Mouse (Mus musculus) Patski (cell line): ENCODE data around the gene Aldh1l1. TPM values are rescaled to one million over a fixed set of nuclear protein-coding genes. Genes with fewer than 3 reads are reported as not detected.

Experiments used
- ATAC-seq: fragments of 100-300 bp; one replicate; pipeline ENCODE4 v1.8.0; 2021
- CTCF ChIA-PET: fragments of 350-600 bp; sonication (Branson Sonifier 250); formaldehyde crosslinking; loops from one replicate; lab custom pipeline; 2022; ENCODE audit warnings: inconsistent platforms; lab: Charles Lee
- POLR2A ChIA-PET: fragments of 350-600 bp; sonication (Branson Sonifier 250); formaldehyde crosslinking; loops from one replicate; lab custom pipeline; 2022; ENCODE audit warnings: antibody characterized with exemption, inconsistent platforms; lab: Charles Lee
- DNase-seq: peaks from one replicate; pipeline ENCODE4 v3.0.0-alpha.2; 2011; ENCODE audit warnings: low read depth, low spot score
- H3K27me3 ChIP-seq: fragments of 371-371 bp; one replicate; pipeline ENCODE4 v1.5.1; 2021
- CTCF ChIP-seq: fragments of 100-300 bp; IDR thresholded peaks from one replicate; pipeline ENCODE4 v1.5.1; 2021
- in situ Hi-C: fragments of 300-500 bp; cut with MboI; formaldehyde crosslinking; loops from 3 replicates; pipeline ENCODE4 v1.11.1; 2018; ENCODE audit warnings: low pct_unique_long_range_greater_than_20kb, mixed read lengths
- polyA plus RNA-seq: library from polyadenylated mRNA; unstranded; gene quantifications from one replicate; pipeline ENCODE4 v1.2.3, GENCODE M21; 2021

Gene Aldh1l1
- polyA plus RNA-seq, 1 experiment from 2014 or later, result 0.62 TPM

DNA sequence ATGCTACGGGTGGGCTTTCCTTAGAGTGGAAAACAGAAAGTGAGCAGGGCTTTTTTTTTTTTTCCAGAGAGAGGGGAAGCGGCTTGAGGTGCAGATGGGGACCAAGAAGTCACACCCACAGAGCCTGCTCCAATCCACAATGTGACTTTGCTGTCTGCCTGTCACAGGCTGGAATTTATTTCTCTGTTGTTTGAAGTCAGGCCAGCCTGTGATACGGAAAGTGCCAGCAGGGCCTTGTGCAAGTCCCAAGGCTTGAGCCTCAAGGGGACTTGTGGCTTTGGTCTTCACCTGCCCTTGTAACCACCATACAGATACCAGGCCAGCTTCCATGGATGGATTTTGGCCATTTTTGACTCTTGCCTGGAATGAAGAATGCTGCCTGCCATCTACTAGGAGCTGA, 32.7 kb downstream of the Aldh1l1 start:
- DNase-seq (no peak), ATAC-seq (no peak)
- ChIA-PET CTCF (no interaction called here), POLR2A (interaction anchor here (1.2 kb wide), 1 partner anchor 57 kb away, joined by 3 read pairs; no protein-coding TSS in a partner anchor)
- in situ Hi-C loops, result loop anchor here (10.0 kb wide), 1 partner anchor 84 kb away; no protein-coding TSS in a partner anchor
- peaks cover 5% of the 10 kb centered on the region for H3K27me3 ChIP-seq
- TF ChIP-seq CTCF, result no peak

DNA sequence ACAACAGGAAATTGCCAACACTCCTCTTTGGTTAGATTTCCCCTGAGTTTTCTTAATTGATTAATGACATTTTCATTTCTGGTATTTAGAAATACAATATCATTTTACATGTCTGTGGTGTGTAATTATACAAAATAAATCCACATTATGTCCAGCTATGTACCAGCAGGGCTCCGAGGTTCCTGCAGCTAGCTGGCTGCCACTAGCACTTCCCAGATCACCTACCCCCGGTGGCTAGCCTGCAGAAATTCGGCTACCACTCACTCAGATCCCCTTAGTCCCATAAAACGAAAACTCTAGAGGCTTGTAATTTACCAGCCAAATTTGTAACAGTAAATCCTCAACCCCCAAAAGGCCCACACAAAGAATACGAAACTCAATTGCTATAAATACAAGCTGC, 33.1 kb downstream of the Aldh1l1 start:
- no peak for ATAC-seq
- ChIA-PET POLR2A (interaction anchor here (1.2 kb wide), 1 partner anchor 56 kb away, joined by 3 read pairs; no protein-coding TSS in a partner anchor), CTCF (no interaction called here)
- in situ Hi-C loops, result loop anchor here (10.0 kb wide), 1 partner anchor 85 kb away; no protein-coding TSS in a partner anchor
- H3K27me3 ChIP-seq, result peaks cover 5% of the 10 kb centered on the region
- DNase-seq, result no peak
- TF ChIP-seq CTCF, result no peak

DNA sequence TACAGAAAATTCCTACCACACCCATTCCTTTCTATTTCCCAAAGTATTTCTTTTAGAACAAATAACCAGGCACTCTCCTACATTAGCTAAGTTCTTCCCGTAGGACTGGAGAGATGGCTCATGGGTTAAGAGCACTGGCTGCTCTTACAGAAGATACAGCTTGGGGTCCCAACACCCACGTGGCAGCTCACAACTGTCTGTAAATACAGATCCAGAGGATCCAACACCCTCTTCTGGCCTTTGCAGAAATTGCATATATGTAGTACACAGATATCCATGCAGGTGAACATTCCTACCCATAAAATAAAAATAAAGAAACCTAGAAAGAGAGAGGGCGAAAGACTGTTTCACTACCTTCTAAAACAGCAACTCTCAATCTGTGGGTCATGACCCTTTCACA, 40.2 kb downstream of the Aldh1l1 start:
- in situ Hi-C loops, result loop anchor here (10.0 kb wide), 1 partner anchor 842 kb away; no protein-coding TSS in a partner anchor
- DNase-seq (no peak), ATAC-seq (no peak)
- peaks cover 5% of the 10 kb centered on the region for H3K27me3 ChIP-seq
- TF ChIP-seq CTCF, result peak; percentile 32
- POLR2A ChIA-PET, result no interaction called here
- CTCF ChIA-PET, result interaction anchor here (0.8 kb wide), 1 partner anchor 91 kb away, joined by 3 read pairs; no protein-coding TSS in a partner anchor

GRCm38 (mm10) chr6:90529461-90530046, 43.3 kb downstream of the Aldh1l1 start:
- CTCF ChIA-PET, result interaction anchor here (0.8 to 1.4 kb wide), 4 partner anchors 9 to 98 kb away, joined by 3 to 5 read pairs (median 3); no protein-coding TSS in a partner anchor
- in situ Hi-C loops, result loop anchor here (10.0 kb wide), 1 partner anchor 845 kb away; no protein-coding TSS in a partner anchor
- H3K27me3 ChIP-seq, result no peaks in the 10 kb centered on the region
- POLR2A ChIA-PET, result interaction anchor here (0.6 kb wide), 1 partner anchor 72 kb away, joined by 3 read pairs; no protein-coding TSS in a partner anchor
- no peak for DNase-seq
- TF ChIP-seq CTCF, result no peak
- no peak for ATAC-seq

GRCm38 (mm10) chr6:90532575-90533190, 46.5 kb downstream of the Aldh1l1 start:
- ChIA-PET POLR2A (no interaction called here), CTCF (no interaction called here)
- TF ChIP-seq CTCF, result no peak
- in situ Hi-C loops, result no loop called here
- DNase-seq (no peak), ATAC-seq (no peak)
- no peaks in the 10 kb centered on the region for H3K27me3 ChIP-seq

GRCm38 (mm10) chr6:90533505-90533904, 47.3 kb downstream of the Aldh1l1 start:
- in situ Hi-C loops, result no loop called here
- ChIA-PET CTCF (no interaction called here), POLR2A (no interaction called here)
- ATAC-seq, result no peak
- TF ChIP-seq CTCF, result peak; percentile 44
- DNase-seq, result no peak
- no peaks in the 10 kb centered on the region for H3K27me3 ChIP-seq

DNA sequence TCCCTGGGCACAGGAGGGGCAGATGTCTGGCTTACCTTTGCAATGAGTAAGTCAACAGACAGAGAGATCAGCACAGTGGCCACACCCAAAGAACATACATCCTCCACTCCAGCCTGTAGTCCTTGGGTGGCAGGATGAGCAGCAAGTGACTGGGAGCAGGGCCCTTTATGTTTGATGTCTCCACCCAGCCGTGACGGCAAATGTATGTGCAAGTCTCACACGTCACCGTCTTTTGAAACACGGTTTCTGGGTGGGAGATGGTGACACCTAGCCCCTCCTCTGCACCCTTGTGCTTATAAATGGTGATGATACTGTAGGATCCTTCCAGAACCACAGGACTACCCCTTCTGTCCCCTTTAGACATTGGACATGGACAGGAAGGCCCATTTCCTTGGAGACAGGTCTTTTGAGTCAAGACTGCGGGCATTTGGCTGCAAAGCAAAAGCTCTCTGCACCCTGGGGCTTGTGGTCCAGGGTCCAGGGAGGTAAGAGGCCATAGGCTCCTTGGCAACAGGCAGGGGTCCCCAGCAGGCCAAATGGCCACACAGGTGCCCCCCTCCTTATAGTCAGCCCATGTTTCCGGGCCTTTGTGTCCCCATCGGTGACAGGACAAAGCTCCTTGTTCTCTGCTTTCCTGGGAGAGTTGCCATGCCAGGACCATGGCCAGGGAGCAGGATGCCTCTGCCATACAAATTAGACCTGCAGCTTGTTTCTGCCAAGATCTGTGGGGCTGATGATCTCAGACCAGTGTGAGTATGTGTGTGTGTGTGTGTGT, 48.7 kb downstream of the Aldh1l1 start:
- no peaks in the 10 kb centered on the region for H3K27me3 ChIP-seq
- POLR2A ChIA-PET, result interaction anchor here (0.5 kb wide), 1 partner anchor 150 kb away, joined by 4 read pairs; no protein-coding TSS in a partner anchor
- DNase-seq (no peak), ATAC-seq (no peak)
- TF ChIP-seq CTCF, result no peak
- CTCF ChIA-PET, result interaction anchor here (1.5 to 1.8 kb wide), 2 partner anchors 13 to 608 kb away, joined by 3 to 4 read pairs; no protein-coding TSS in a partner anchor
- in situ Hi-C loops, result no loop called here

DNA sequence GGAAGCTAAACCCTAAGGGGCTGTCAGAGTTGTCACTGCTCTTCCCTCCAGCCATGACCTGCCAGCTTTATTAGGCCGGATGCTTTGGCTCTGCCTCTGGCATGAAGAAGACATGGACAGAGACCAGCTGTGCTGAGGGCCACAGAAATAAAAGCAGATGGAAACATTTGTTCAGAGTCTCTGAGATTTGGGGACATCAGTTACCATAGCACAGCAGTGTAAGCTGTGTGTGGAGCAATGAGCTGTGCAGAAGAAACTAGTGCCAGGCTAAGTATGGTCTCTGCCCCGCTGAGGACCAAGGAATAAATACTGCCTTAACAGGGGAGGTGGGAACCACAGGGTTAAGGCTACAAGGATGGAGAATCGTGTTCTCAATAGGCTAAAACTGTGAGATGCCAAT, 50.6 kb downstream of the Aldh1l1 start:
- DNase-seq (no peak), ATAC-seq (no peak)
- ChIA-PET CTCF (interaction anchor here (0.9 to 2.3 kb wide), 7 partner anchors 11 to 857 kb away, joined by 3 to 12 read pairs (median 5); partner anchors contain the start of gene Cfap100), POLR2A (interaction anchor here (0.6 kb wide), 1 partner anchor 613 kb away, joined by 3 read pairs; no protein-coding TSS in a partner anchor)
- TF ChIP-seq CTCF, result no peak
- in situ Hi-C loops, result no loop called here
- no peaks in the 10 kb centered on the region for H3K27me3 ChIP-seq

- POLR2A ChIA-PET, result no interaction called here
- CTCF ChIA-PET, result interaction anchor here (1.1 to 2.3 kb wide), 7 partner anchors 8 to 107 kb away, joined by 3 to 12 read pairs (median 5); no protein-coding TSS in a partner anchor
- TF ChIP-seq CTCF, result peak; percentile 87
- DNase-seq, result no peak
- peak; percentile 33 for ATAC-seq
- H3K27me3 ChIP-seq, result no peaks in the 10 kb centered on the region
- in situ Hi-C loops, result no loop called here
Measured at GRCm38 (mm10) chr6:90537941-90538340, 51.7 kb downstream of the Aldh1l1 start.

- in situ Hi-C loops, result no loop called here
- no peak for ATAC-seq
- ChIA-PET POLR2A (interaction anchor here (0.6 kb wide), 1 partner anchor 8 kb away, joined by 3 read pairs; no protein-coding TSS in a partner anchor), CTCF (interaction anchor here (1.6 to 1.9 kb wide), 2 partner anchors 10 to 108 kb away, joined by 3 to 5 read pairs; no protein-coding TSS in a partner anchor)
- no peak for DNase-seq
- H3K27me3 ChIP-seq, result no peaks in the 10 kb centered on the region
- TF ChIP-seq CTCF, result no peak
Measured at GRCm38 (mm10) chr6:90539271-90539670, 53.0 kb downstream of the Aldh1l1 start.
